In genomic region chr2:117389925-117390892, GRCm38 (mm10) we compare ENCODE assay signal across 9 mouse cellular contexts. TPM values are rescaled to one million over a fixed set of nuclear protein-coding genes. Genes with fewer than 3 reads are reported as not detected.
A peak's percentile ranks its signal among the peaks of the same experiment; 100 is the strongest.
DNase-seq lines count a peak whose midpoint lies in the region; ATAC-seq lines count a peak whose summit lies in the region.
"Had no signal": no experiment of that assay in that cellular context is flagged by ENCODE, and none has a peak within 500 bp of the region (broad histone marks: within the 10 kb centered on the region; RNA-seq: fewer than 3 reads in every experiment).

No protein-coding gene starts in this region.

- DNase-seq in lung, postnatal 10 days: peak; percentile 47
- DNase-seq in lung, adult 18-20 months: no peak
- peak; percentile 44 for DNase-seq in adrenal gland, postnatal 14 days
- DNase-seq in right cerebral cortex, adult 2 months (ENCODE audit: low spot score in 2 of 2): peak; percentile 52 to 67
- no peak for DNase-seq in thymus, postnatal 0 days (ENCODE audit: low spot score)
- DNase-seq in c-Kit-positive CD71-positive TER-119-positive erythroid progenitor cells, embryonic 14.5 days (ENCODE audit: low spot score): no peak
- DNase-seq: liver, postnatal 0 days had no signal

- peak overlapping the region; percentile 36; the same call in 1 of the 2 replicates for H3K27ac ChIP-seq in heart, embryonic 13.5 days (replicated peaks)
- H3K27ac ChIP-seq: embryonic facial prominence, embryonic 15.5 days had no signal

- H3K36me3 ChIP-seq in heart, embryonic 13.5 days: no peaks in the 10 kb centered on the region
- H3K36me3 ChIP-seq: embryonic facial prominence, embryonic 15.5 days had no signal

- H3K4me3 ChIP-seq in heart, embryonic 13.5 days: no peak overlapping the region
- H3K4me3 ChIP-seq: embryonic facial prominence, embryonic 15.5 days had no signal

- H3K9me3 ChIP-seq in heart, embryonic 13.5 days: no peaks in the 10 kb centered on the region
- H3K9me3 ChIP-seq: embryonic facial prominence, embryonic 15.5 days had no signal

- no peaks in the 10 kb centered on the region for H3K27me3 ChIP-seq in heart, embryonic 13.5 days (replicated peaks)
- H3K27me3 ChIP-seq: embryonic facial prominence, embryonic 15.5 days had no signal

- peaks cover 36% of the 10 kb centered on the region for H3K4me1 ChIP-seq in heart, embryonic 13.5 days
- H3K4me1 ChIP-seq: embryonic facial prominence, embryonic 15.5 days had no signal

- H3K4me2 ChIP-seq in heart, embryonic 13.5 days: peak overlapping the region; percentile 33; the same call in 1 of the 2 replicates
- H3K4me2 ChIP-seq: embryonic facial prominence, embryonic 15.5 days had no signal

- WGBS in heart, embryonic 13.5 days: 45% methylated on average over 17 of the region's 17 CpGs

- no peak for ATAC-seq in heart, embryonic 13.5 days (ENCODE audit: extremely low read depth, insufficient number of reproducible peaks, low FRiP score, low TSS enrichment)
- ATAC-seq: liver, postnatal 0 days had no signal

- H3K9ac ChIP-seq in heart, embryonic 13.5 days: no peak overlapping the region
- H3K9ac ChIP-seq: embryonic facial prominence, embryonic 15.5 days; liver, postnatal 0 days had no signal

RNA-seq across cellular contexts. Expression of gene Rasgrp1, which starts 47.4 kb away (rescaled TPM):
- 1.7 and 9.8 TPM in 2 replicates for total RNA-seq in adrenal gland, postnatal 14 days (2021)
- polyA plus RNA-seq in heart, embryonic 13.5 days (2015; fragmentation: Nextera tagmentation; extraction: Ambion mirVana): 0.14 and 0.16 TPM in 2 replicates
- polyA plus RNA-seq in thymus, postnatal 0 days (2015; fragmentation: Nextera tagmentation; extraction: Ambion mirVana): 79.2 and 90.0 TPM in 2 replicates

Comparison
In these comparisons a context has a peak if more than half of its experiments do, and no peak if none do; other contexts are left out.
1. DNase-seq: peak in lung, postnatal 10 days (single experiment), adrenal gland, postnatal 14 days (single experiment) and right cerebral cortex, adult 2 months (2 of 2); none in lung, adult 18-20 months (0 of 2), thymus, postnatal 0 days (single experiment) and c-Kit-positive CD71-positive TER-119-positive erythroid progenitor cells, embryonic 14.5 days (single experiment).
2. RNA of gene Rasgrp1, which starts 47.4 kb away (polyA plus RNA-seq): 79.2 to 90.0 TPM in thymus, postnatal 0 days; 0.14 to 0.16 TPM in heart, embryonic 13.5 days; every median in the first group is over 10 times any median in the second.